Mouse (Mus musculus): ENCODE data around the gene Hyal2.

GRCm38 (mm10) chr9:107547026-107547425 lies 20.7 kb upstream of the Hyal2 start, which contains the start of gene Zmynd10:
- TF ChIP-seq GATA1 (IDR thresholded peaks at IDR 0.05; ENCODE audit: low read length) (no peak), TAL1 (IDR thresholded peaks at IDR 0.05; ENCODE audit: low read length) (no peak)
